Mouse (Mus musculus): ENCODE measurements around the gene Ucma. TPM values are rescaled to one million over a fixed set of nuclear protein-coding genes. Genes with fewer than 3 reads are reported as not detected.

The Ucma gene
- polyA plus RNA-seq, 1 experiment: 1.5 TPM

GRCm38 (mm10) chr2:5012491-5013324, 36.8 kb downstream of the Ucma start, which contains the start of gene Mcm10:
TSS of gene Mcm10 (minus strand) at chr2:5012791.
- 3% methylated on average over 32 of the region's 32 CpGs for WGBS

GRCm38 (mm10) chr2:5014616-5015015, 38.7 kb downstream of the Ucma start:
- H3K27me3 ChIP-seq (ENCODE audit: control insufficient read depth, insufficient read depth, low read length): no peaks in the 10 kb centered on the region
- H3K36me3 ChIP-seq (ENCODE audit: control insufficient read depth, insufficient read depth, low read length): no peaks in the 10 kb centered on the region
- H3K27ac ChIP-seq (ENCODE audit: control insufficient read depth, insufficient read depth, low read length): no peak overlapping the region
- WGBS: 71% methylated on average over 7 of the region's 7 CpGs
- TF ChIP-seq POLR2A (IDR thresholded peaks at IDR 0.05; ENCODE audit: control insufficient read depth, extremely low read depth, insufficient read depth, low read length, poor library complexity): no peak
- TF ChIP-seq CTCF (IDR thresholded peaks at IDR 0.05; ENCODE audit: borderline replicate concordance, control insufficient read depth, extremely low read depth, insufficient read depth, low read length, poor library complexity): no peak
- DNase-seq: no peak
- no peak overlapping the region for H3K4me3 ChIP-seq (ENCODE audit: control insufficient read depth, insufficient read depth, low read length)
- peaks cover 4% of the 10 kb centered on the region; the same call in 1 of the 2 replicates for H3K4me1 ChIP-seq (replicated peaks; ENCODE audit: control insufficient read depth, insufficient read depth, low read length)

More at GRCm38 (mm10) chr2:5012491-5013324, 36.8 kb downstream of the Ucma start, which contains the start of gene Mcm10:
- TF ChIP-seq POLR2A (IDR thresholded peaks at IDR 0.05; ENCODE audit: control insufficient read depth, extremely low read depth, insufficient read depth, low read length, poor library complexity): 0 out of 2 replicates have a peak, but pooled peaks have one; percentile 31
- TF ChIP-seq CTCF (IDR thresholded peaks at IDR 0.05; ENCODE audit: borderline replicate concordance, control insufficient read depth, extremely low read depth, insufficient read depth, low read length, poor library complexity): peak; percentile 52; the same call in 1 of the 2 replicates
- Histone ChIP-seq H3K27ac (ENCODE audit: control insufficient read depth, insufficient read depth, low read length) (no peak within 1 kb of the TSS), H3K36me3 (ENCODE audit: control insufficient read depth, insufficient read depth, low read length) (no peaks in the 10 kb centered on the region), H3K4me3 (ENCODE audit: control insufficient read depth, insufficient read depth, low read length) (peak within 1 kb of the TSS; percentile 79), H3K4me1 (replicated peaks; ENCODE audit: control insufficient read depth, insufficient read depth, low read length) (peaks cover 4% of the 10 kb centered on the region; the same call in 1 of the 2 replicates), H3K27me3 (ENCODE audit: control insufficient read depth, insufficient read depth, low read length) (no peaks in the 10 kb centered on the region)
- DNase-seq: peak; percentile 91

GRCm38 (mm10) chr2:5015527-5015926, 39.6 kb downstream of the Ucma start:
- Histone ChIP-seq H3K36me3 (ENCODE audit: control insufficient read depth, insufficient read depth, low read length) (no peaks in the 10 kb centered on the region), H3K4me1 (replicated peaks; ENCODE audit: control insufficient read depth, insufficient read depth, low read length) (peaks cover 4% of the 10 kb centered on the region; the same call in 1 of the 2 replicates), H3K4me3 (ENCODE audit: control insufficient read depth, insufficient read depth, low read length) (no peak overlapping the region), H3K27ac (ENCODE audit: control insufficient read depth, insufficient read depth, low read length) (no peak overlapping the region), H3K27me3 (ENCODE audit: control insufficient read depth, insufficient read depth, low read length) (no peaks in the 10 kb centered on the region)
- WGBS: 93% methylated on average over 6 of the region's 6 CpGs
- no peak for DNase-seq
- no peak for TF ChIP-seq CTCF (IDR thresholded peaks at IDR 0.05; ENCODE audit: borderline replicate concordance, control insufficient read depth, extremely low read depth, insufficient read depth, low read length, poor library complexity)

GRCm38 (mm10) chr2:5016922-5017321, 41.0 kb downstream of the Ucma start:
- Histone ChIP-seq H3K27ac (ENCODE audit: control insufficient read depth, insufficient read depth, low read length) (no peak overlapping the region), H3K4me1 (replicated peaks; ENCODE audit: control insufficient read depth, insufficient read depth, low read length) (peaks cover 4% of the 10 kb centered on the region; the same call in 1 of the 2 replicates), H3K27me3 (ENCODE audit: control insufficient read depth, insufficient read depth, low read length) (no peaks in the 10 kb centered on the region), H3K4me3 (ENCODE audit: control insufficient read depth, insufficient read depth, low read length) (no peak overlapping the region), H3K36me3 (ENCODE audit: control insufficient read depth, insufficient read depth, low read length) (no peaks in the 10 kb centered on the region)
- DNase-seq: no peak
- no peak for TF ChIP-seq POLR2A (IDR thresholded peaks at IDR 0.05; ENCODE audit: control insufficient read depth, extremely low read depth, insufficient read depth, low read length, poor library complexity)
- TF ChIP-seq CTCF (IDR thresholded peaks at IDR 0.05; ENCODE audit: borderline replicate concordance, control insufficient read depth, extremely low read depth, insufficient read depth, low read length, poor library complexity): no peak
- WGBS: 94% methylated on average over 7 of the region's 7 CpGs

- H3K27me3 ChIP-seq (ENCODE audit: control insufficient read depth, insufficient read depth, low read length): no peaks in the 10 kb centered on the region
- no peak overlapping the region for H3K27ac ChIP-seq (ENCODE audit: control insufficient read depth, insufficient read depth, low read length)
- no peaks in the 10 kb centered on the region for H3K36me3 ChIP-seq (ENCODE audit: control insufficient read depth, insufficient read depth, low read length)
- no peak for DNase-seq
- H3K4me1 ChIP-seq (replicated peaks; ENCODE audit: control insufficient read depth, insufficient read depth, low read length): peaks cover under 1% of the 10 kb centered on the region; the same call in 1 of the 2 replicates
- 71% methylated on average over 1 of the region's 1 CpGs for WGBS
- H3K4me3 ChIP-seq (ENCODE audit: control insufficient read depth, insufficient read depth, low read length): no peak overlapping the region
- no peak for TF ChIP-seq POLR2A (IDR thresholded peaks at IDR 0.05; ENCODE audit: control insufficient read depth, extremely low read depth, insufficient read depth, low read length, poor library complexity)
- no peak for TF ChIP-seq CTCF (IDR thresholded peaks at IDR 0.05; ENCODE audit: borderline replicate concordance, control insufficient read depth, extremely low read depth, insufficient read depth, low read length, poor library complexity)
These were observed 43.8 kb downstream of the Ucma start for GRCm38 (mm10) chr2:5019708-5020107.

GRCm38 (mm10) chr2:5023275-5023674, 47.4 kb downstream of the Ucma start:
- 80% methylated on average over 2 of the region's 2 CpGs for WGBS

More at GRCm38 (mm10) chr2:5023275-5023674, 47.4 kb downstream of the Ucma start:
- no peak for DNase-seq
- H3K27me3 ChIP-seq (ENCODE audit: control insufficient read depth, insufficient read depth, low read length): no peaks in the 10 kb centered on the region
- H3K4me3 ChIP-seq (ENCODE audit: control insufficient read depth, insufficient read depth, low read length): no peak overlapping the region
- no peaks in the 10 kb centered on the region for H3K36me3 ChIP-seq (ENCODE audit: control insufficient read depth, insufficient read depth, low read length)
- TF ChIP-seq CTCF (IDR thresholded peaks at IDR 0.05; ENCODE audit: borderline replicate concordance, control insufficient read depth, extremely low read depth, insufficient read depth, low read length, poor library complexity) (no peak), POLR2A (IDR thresholded peaks at IDR 0.05; ENCODE audit: control insufficient read depth, extremely low read depth, insufficient read depth, low read length, poor library complexity) (no peak)
- H3K27ac ChIP-seq (ENCODE audit: control insufficient read depth, insufficient read depth, low read length): no peak overlapping the region
- no peaks in the 10 kb centered on the region for H3K4me1 ChIP-seq (replicated peaks; ENCODE audit: control insufficient read depth, insufficient read depth, low read length)

Measured in thymus, adult 2 months (tissue).